Mouse (Mus musculus) macrophage (primary cell): ENCODE data around the gene Urb2. TPM values are rescaled to one million over a fixed set of nuclear protein-coding genes. Genes with fewer than 3 reads are reported as not detected.

Source experiments
- H3K27ac ChIP-seq: fragments of 350-480 bp; formaldehyde crosslinking; 2 replicates; pipeline ENCODE4 v1.9.0; 2021
- H3K36me3 ChIP-seq: fragments of 350-480 bp; formaldehyde crosslinking; 2 replicates; pipeline ENCODE4 v1.9.0; 2021; ENCODE audit errors: inconsistent target
- H3K4me3 ChIP-seq: fragments of 350-480 bp; formaldehyde crosslinking; 2 replicates; pipeline ENCODE4 v1.9.0; 2021; ENCODE audit errors: inconsistent target
- H3K79me2 ChIP-seq: fragments of 350-480 bp; formaldehyde crosslinking; 2 replicates; pipeline ENCODE4 v1.9.0; 2021; ENCODE audit errors: inconsistent target
- WGBS: methylation state at CpG from one replicate; pipeline ENCODE4 v1.1.7; 2026; ENCODE audit warnings: inconsistent platforms; ENCODE audit not compliant: missing documents; 5-methylcytosine and 5-hydroxymethylcytosine counted together
- polyA plus RNA-seq: library from polyadenylated mRNA; stranded (reverse); fragments of 250-400 nt; gene quantifications from 3 replicates; pipeline ENCODE4 v1.2.4, GENCODE M21; 2018; ENCODE audit warnings: inconsistent platforms

The Urb2 gene
- polyA plus RNA-seq, 1 experiment from 2014 or later = 3.8 TPM

DNA sequence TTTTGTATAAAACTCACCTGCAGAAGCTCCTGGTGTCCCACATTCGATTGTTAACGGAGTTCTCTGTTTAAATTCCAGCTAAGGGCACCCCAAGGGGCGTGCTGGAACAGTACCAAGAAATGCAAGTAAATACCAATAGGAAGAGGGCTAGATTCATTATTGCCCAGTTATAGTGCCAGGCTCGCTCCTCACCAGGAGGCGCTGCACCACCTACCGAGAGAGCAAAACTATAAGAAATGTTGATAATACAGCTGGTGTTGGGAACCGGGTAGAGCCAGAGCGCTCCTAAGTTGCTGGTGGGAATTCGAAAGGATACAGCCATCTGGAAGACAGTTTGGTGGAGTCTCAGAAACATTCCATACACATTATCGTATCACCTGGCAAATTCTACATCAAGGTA is 56.7 kb downstream of the Urb2 start:
- Histone ChIP-seq H3K4me3 (no peak overlapping the region), H3K79me2 (no peaks in the 10 kb centered on the region), H3K27ac (no peak overlapping the region), H3K36me3 (no peaks in the 10 kb centered on the region)
- WGBS = 91% methylated on average over 10 of the region's 10 CpGs

DNA sequence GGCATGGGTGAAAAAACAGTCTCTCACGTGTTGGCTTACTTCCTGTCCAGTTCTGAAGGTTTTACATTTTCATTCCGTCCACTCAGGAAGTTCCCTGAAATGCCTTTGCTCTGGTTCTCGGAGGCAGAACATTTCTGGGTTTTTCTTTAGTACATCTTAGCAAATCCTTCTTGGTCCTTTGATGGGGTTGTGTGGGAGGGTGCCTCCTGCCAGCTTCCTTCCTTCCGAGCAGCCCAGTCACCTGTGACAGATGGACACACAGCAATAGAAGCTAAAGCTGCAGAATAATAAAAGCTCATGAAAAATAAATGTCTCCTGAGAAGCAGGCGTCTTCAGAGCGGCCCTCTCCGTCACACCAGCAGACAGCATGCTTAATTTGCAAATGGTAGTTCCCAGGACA is 57.7 kb downstream of the Urb2 start:
- H3K4me3 ChIP-seq = no peak overlapping the region
- 73% methylated on average over 7 of the region's 7 CpGs for WGBS
- H3K36me3 ChIP-seq = no peaks in the 10 kb centered on the region
- no peaks in the 10 kb centered on the region for H3K79me2 ChIP-seq
- H3K27ac ChIP-seq = no peak overlapping the region

DNA sequence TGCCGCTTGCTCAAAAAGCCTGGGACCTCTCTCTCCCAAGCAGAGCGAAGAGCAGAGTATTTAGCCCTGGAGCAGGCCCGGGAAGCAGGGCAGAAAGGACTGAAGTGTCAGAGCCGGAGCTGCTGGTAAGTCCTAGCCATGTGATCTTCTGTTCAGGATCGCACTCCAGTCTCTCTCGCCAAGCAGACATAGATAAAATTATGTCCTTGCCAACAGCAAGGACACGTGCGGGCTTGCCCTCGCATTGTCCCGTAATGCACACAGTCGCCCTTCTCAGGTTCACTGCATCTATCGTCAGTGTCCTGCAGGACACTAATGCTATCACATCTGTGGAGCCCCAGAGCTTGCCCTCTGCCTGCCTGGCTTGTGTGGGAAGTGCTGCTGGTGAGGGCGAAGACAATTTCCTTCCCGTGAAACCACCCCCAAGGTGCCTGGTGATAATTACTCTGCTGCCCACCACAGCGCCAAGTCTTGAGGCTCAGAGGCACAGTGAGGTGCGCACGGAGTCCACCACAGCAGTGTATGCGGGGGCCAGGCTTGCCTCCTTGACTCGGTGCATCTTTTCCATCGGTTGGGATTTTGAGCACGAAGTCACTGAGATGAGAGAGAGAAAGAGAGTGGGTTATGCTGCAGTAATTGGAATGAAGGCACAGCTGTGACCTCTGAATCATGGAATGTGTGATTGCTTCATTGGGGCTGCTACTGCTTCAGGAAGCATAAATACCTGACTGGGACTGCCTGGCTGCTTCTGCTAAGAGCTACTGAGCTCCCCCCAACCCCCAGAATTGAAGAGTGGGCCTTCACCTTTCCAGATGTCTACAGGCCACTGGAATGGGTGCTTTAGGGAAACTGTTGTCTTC is 59.4 kb downstream of the Urb2 start:
- WGBS = 65% methylated on average over 21 of the region's 21 CpGs
- Histone ChIP-seq H3K4me3 (no peak overlapping the region), H3K79me2 (no peaks in the 10 kb centered on the region), H3K36me3 (no peaks in the 10 kb centered on the region), H3K27ac (no peak overlapping the region)

DNA sequence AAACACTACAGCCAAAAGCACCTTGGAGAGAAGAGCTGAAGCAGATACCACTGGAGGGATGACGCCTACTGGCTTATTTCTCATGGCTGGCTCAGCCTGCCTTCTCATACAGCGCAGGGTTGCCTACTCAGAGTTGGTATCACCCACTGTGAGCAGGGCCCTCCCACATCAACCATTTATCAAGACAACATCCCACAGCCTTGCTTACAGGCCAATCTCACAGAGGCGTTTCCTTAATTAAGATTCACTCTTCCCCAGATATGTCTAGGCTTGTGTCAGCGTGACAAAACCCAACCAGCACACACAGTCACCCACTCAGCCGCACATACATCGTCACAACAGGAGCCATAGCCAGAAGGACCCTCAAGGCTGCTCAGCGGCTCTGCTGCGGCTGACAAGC is 61.3 kb downstream of the Urb2 start:
- H3K79me2 ChIP-seq = no peaks in the 10 kb centered on the region
- no peaks in the 10 kb centered on the region for H3K36me3 ChIP-seq
- H3K4me3 ChIP-seq = no peak overlapping the region
- no peak overlapping the region for H3K27ac ChIP-seq
- 96% methylated on average over 8 of the region's 8 CpGs for whole genome bisulfite sequencing

DNA sequence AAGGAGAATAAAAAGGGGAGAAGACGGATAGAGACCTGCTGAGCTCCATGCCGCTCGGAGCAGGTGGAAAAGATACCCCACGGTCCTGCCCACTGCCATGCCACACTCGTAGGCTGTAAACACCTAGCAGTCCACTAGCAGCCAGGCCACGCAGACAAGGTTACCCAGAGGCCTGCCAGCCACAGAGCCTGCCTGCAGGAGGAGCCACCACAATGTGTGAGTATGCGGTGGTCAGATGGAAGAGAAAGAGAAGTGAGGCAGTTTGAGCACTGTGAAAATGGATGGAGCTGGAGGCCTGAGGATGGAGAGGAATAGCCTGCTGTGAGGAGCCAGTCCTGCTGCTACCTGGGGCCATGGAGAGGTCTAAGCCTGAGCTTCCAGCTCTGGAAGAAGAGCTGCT is 62.3 kb downstream of the Urb2 start:
- Histone ChIP-seq H3K79me2 (no peaks in the 10 kb centered on the region), H3K4me3 (no peak overlapping the region), H3K36me3 (no peaks in the 10 kb centered on the region), H3K27ac (no peak overlapping the region)
- WGBS = 89% methylated on average over 7 of the region's 7 CpGs

DNA sequence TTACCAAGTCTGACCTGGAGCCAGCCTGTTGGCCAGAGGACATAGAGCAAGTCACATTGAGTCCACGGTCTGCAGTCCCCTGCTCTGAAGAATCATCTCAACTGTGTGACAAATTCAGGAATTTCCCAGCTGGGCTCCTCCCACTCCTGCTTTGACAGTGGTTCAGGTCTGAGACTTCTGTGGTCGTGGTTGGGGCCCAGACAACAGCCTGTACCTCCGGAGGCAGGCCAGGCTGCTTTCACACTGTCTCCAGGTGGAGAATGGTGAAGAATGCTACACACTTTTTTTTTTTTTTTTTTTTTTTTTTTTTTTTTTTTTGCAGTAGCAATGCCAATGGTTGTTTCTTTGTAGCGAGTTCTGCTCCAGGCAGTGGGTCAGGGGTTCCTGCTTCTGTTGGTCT is 64.4 kb downstream of the Urb2 start:
- WGBS = 28% methylated on average over 4 of the region's 4 CpGs
- no peak overlapping the region for H3K27ac ChIP-seq

DNA sequence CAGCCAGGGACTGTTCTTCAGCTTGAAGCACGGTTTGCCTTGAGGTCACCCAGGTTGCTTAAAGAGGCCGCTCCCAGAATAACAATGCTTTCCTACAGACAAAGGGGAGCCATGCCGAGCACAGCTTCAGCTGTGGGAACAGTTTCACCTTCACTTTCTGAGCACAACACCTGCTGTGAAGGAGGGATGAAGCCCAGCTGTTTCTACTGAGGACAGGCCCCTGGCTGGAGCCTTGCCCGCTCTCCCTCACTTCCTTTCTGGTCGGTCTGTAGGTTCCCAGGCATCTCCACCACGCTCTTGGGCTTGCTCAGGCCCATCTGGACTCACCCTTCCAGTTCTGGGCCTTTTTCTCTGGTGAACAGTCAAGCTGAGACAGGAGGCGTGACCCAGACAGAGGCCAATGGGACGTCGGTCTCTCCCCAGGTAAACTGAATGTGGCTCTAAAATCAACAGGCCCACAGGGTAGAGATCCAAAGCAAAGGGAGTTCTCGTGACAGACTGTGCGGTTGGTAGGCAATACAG is 66.8 kb downstream of the Urb2 start:
- 85% methylated on average over 11 of the region's 11 CpGs for WGBS
- Histone ChIP-seq H3K27ac (no peak overlapping the region), H3K36me3 (no peaks in the 10 kb centered on the region), H3K79me2 (no peaks in the 10 kb centered on the region), H3K4me3 (no peak overlapping the region)

More for the DNA sequence above, 64.4 kb downstream of the Urb2 start:
- no peak overlapping the region for H3K4me3 ChIP-seq
- H3K79me2 ChIP-seq = no peaks in the 10 kb centered on the region
- H3K36me3 ChIP-seq = no peaks in the 10 kb centered on the region

DNA sequence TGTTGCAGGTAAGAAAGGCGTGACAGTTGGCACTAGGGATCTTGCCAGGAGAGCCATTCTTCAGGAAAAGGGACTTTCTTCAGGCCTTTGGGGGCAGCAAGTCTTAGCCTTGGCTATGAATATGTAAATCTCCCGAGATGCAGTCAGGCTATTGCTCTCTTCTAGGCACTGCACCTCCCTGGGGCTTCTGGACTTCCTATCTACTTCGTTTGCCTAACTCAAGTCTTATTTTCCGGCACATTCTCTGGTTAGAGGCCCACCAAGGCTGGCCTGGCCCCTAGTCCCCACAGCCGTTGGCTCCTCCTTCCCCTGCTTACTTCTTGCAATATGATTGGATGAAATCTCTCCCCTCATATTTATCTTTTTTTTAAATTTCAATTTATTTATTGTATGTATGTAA is 67.7 kb downstream of the Urb2 start:
- 95% methylated on average over 5 of the region's 5 CpGs for WGBS
- Histone ChIP-seq H3K27ac (no peak overlapping the region), H3K4me3 (no peak overlapping the region), H3K36me3 (no peaks in the 10 kb centered on the region), H3K79me2 (no peaks in the 10 kb centered on the region)

DNA sequence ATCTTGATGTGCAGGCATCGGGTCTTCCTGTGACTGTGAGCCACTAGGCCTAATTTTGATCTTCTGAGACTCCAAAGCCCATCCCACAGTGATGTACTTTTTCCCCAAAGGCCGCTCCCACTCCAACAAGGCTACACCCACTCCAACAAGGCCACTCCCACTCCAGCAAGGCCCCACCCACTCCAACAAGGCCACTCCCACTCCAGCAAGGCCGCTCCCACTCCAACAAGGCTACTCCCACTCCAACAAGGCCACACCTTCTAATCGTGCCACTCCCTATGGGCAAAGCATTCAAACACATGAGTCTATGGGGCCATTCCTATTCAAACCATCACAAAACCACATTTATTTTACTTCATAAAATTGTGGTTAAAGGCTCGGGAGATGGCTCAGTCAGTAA is 69.2 kb downstream of the Urb2 start:
- 91% methylated on average over 5 of the region's 5 CpGs for WGBS
- Histone ChIP-seq H3K79me2 (no peaks in the 10 kb centered on the region), H3K27ac (no peak overlapping the region), H3K4me3 (no peak overlapping the region), H3K36me3 (no peaks in the 10 kb centered on the region)

Other genes with a start within 250 kb of the Urb2 start
- 3.6 to 7.4 TPM (median 5.6 TPM) in 3 replicates for gene Rab4a, start 215.5 kb upstream of the Urb2 start, polyA plus RNA-seq
- gene Ccsap, start 161.3 kb upstream of the Urb2 start, polyA plus RNA-seq = 2.6 to 6.1 TPM (median 3.2 TPM) in 3 replicates
- gene Acta1, start 126.8 kb upstream of the Urb2 start, polyA plus RNA-seq = not detected in 3 replicates
- 7.0 to 14.0 TPM (median 8.7 TPM) in 3 replicates for gene Nup133, start 72.2 kb upstream of the Urb2 start, polyA plus RNA-seq
- 3.5 to 8.4 TPM (median 5.8 TPM) in 3 replicates for gene Abcb10, start 38.4 kb upstream of the Urb2 start, polyA plus RNA-seq
- gene Taf5l, start 111 bp upstream of the Urb2 start, polyA plus RNA-seq = 10.7 to 14.1 TPM (median 13.4 TPM) in 3 replicates
- gene Galnt2, start 209.9 kb downstream of the Urb2 start, polyA plus RNA-seq = 17.5 to 77.0 TPM (median 62.9 TPM) in 3 replicates